Mouse (Mus musculus) embryonic facial prominence, embryonic 12.5 days (tissue): ENCODE data around the gene Chst10. TPM values are rescaled to one million over a fixed set of nuclear protein-coding genes. Genes with fewer than 3 reads are reported as not detected.
A peak's percentile ranks its signal among the peaks of the same experiment; 100 is the strongest.

Experiments used
- ATAC-seq: fragments of 200-750 bp; cut with Nextera tagmentation; 2 replicates; pipeline ENCODE4 v1.8.0; 2017; ENCODE audit not compliant: insufficient number of reproducible peaks, insufficient read depth, low FRiP score, low TSS enrichment
- H3K27ac ChIP-seq: fragments of 300-500 bp; sonication (generic); 2 replicates; pipeline ENCODE4 v1.5.1; 2016; ENCODE audit warnings: mild to moderate bottlenecking
- H3K27me3 ChIP-seq: fragments of 300-500 bp; sonication (generic); 2 replicates; pipeline ENCODE4 v1.6.1; 2016; ENCODE audit warnings: mild to moderate bottlenecking, moderate library complexity
- H3K36me3 ChIP-seq: fragments of 300-500 bp; sonication (generic); 2 replicates; pipeline ENCODE4 v1.6.1; 2016; ENCODE audit warnings: mild to moderate bottlenecking
- H3K4me1 ChIP-seq: fragments of 300-500 bp; sonication (generic); 2 replicates; pipeline ENCODE4 v1.6.1; 2016
- H3K4me2 ChIP-seq: fragments of 300-500 bp; sonication (generic); replicated peaks from 2 replicates; pipeline ENCODE4 v1.6.1; 2016; ENCODE audit warnings: mild to moderate bottlenecking, moderate library complexity
- H3K4me3 ChIP-seq: fragments of 300-500 bp; sonication (generic); 2 replicates; pipeline ENCODE4 v1.5.1; 2016; ENCODE audit warnings: mild to moderate bottlenecking
- H3K9ac ChIP-seq: fragments of 300-500 bp; sonication (generic); 2 replicates; pipeline ENCODE4 v1.6.1; 2016; ENCODE audit warnings: mild to moderate bottlenecking, moderate library complexity
- H3K9me3 ChIP-seq: fragments of 300-500 bp; sonication (generic); 2 replicates; pipeline ENCODE4 v1.6.1; 2016; ENCODE audit warnings: mild to moderate bottlenecking, moderate library complexity
- WGBS: fragments of 180-500 bp; shearing (Covaris S2); methylation state at CpG from one replicate; pipeline ENCODE4 v1.1.7; 2016; 5-methylcytosine and 5-hydroxymethylcytosine counted together
- polyA plus RNA-seq: library from polyadenylated mRNA; unstranded; fragments of >200 nt; fragmentation: Nextera tagmentation; extraction: Ambion mirVana; gene quantifications from 2 replicates; pipeline ENCODE4 v1.2.1, GENCODE M21; 2016

Gene Chst10
- polyA plus RNA-seq, 1 experiment from 2014 or later = 12.4 TPM

- peaks cover 8% of the 10 kb centered on the region; the same call in 1 of the 2 replicates for H3K4me1 ChIP-seq
- H3K9ac ChIP-seq = peak within 1 kb of the TSS; percentile 78
- H3K4me2 ChIP-seq = peak within 1 kb of the TSS; percentile 100
- H3K36me3 ChIP-seq = no peaks in the 10 kb centered on the region
- ATAC-seq = peak; percentile 77
- H3K27ac ChIP-seq = no peak within 1 kb of the TSS
- 1% methylated on average over 46 of the region's 47 CpGs for WGBS
- H3K4me3 ChIP-seq = peak within 1 kb of the TSS; percentile 67
- H3K27me3 ChIP-seq = peaks cover 30% of the 10 kb centered on the region
- 0 out of 2 replicates have a peak, but pooled peaks cover 3% of the 10 kb centered on the region for H3K9me3 ChIP-seq
These were observed 61.5 kb downstream of the Chst10 start, which contains the start of gene Lonrf2 for GRCm38 (mm10) chr1:38836477-38836872. Gene Lonrf2, minus strand, starts transcription at chr1:38836711.

GRCm38 (mm10) chr1:38835568-38836476 is 62.1 kb downstream of the Chst10 start:
- 0 out of 2 replicates have a peak, but pooled peaks cover 3% of the 10 kb centered on the region for H3K9me3 ChIP-seq
- ATAC-seq = peak; percentile 77
- peaks cover 8% of the 10 kb centered on the region; the same call in 1 of the 2 replicates for H3K4me1 ChIP-seq
- no peaks in the 10 kb centered on the region for H3K36me3 ChIP-seq
- peak overlapping the region; percentile 78 for H3K9ac ChIP-seq
- WGBS = 3% methylated on average over 99 of the region's 103 CpGs
- peak overlapping the region; percentile 67 for H3K4me3 ChIP-seq
- peaks cover 30% of the 10 kb centered on the region for H3K27me3 ChIP-seq
- peak overlapping the region; percentile 100 for H3K4me2 ChIP-seq
- H3K27ac ChIP-seq = no peak overlapping the region

- Histone ChIP-seq H3K9ac (no peak overlapping the region), H3K9me3 (0 out of 2 replicates have a peak, but pooled peaks cover 3% of the 10 kb centered on the region), H3K27ac (no peak overlapping the region), H3K4me1 (peaks cover 8% of the 10 kb centered on the region; the same call in 1 of the 2 replicates), H3K4me2 (peak overlapping the region; percentile 100), H3K4me3 (no peak overlapping the region; the same call in 1 of the 2 replicates), H3K36me3 (no peaks in the 10 kb centered on the region), H3K27me3 (peaks cover 30% of the 10 kb centered on the region)
- ATAC-seq = no peak
- WGBS = 33% methylated on average over 3 of the region's 3 CpGs
These were observed 63.1 kb downstream of the Chst10 start for GRCm38 (mm10) chr1:38834899-38835298.

GRCm38 (mm10) chr1:38824926-38825325 is 73.0 kb downstream of the Chst10 start:
- peaks cover 2% of the 10 kb centered on the region; the same call in 1 of the 2 replicates for H3K4me1 ChIP-seq
- no peak overlapping the region for H3K4me2 ChIP-seq
- peaks cover 4% of the 10 kb centered on the region; the same call in 1 of the 2 replicates for H3K27me3 ChIP-seq
- no peak overlapping the region for H3K9ac ChIP-seq
- no peaks in the 10 kb centered on the region for H3K9me3 ChIP-seq
- no peak overlapping the region for H3K4me3 ChIP-seq
- no peak overlapping the region for H3K27ac ChIP-seq
- H3K36me3 ChIP-seq = no peaks in the 10 kb centered on the region
- 68% methylated on average over 2 of the region's 2 CpGs for WGBS
- ATAC-seq = no peak

- peaks cover 2% of the 10 kb centered on the region; the same call in 1 of the 2 replicates for H3K4me1 ChIP-seq
- H3K27me3 ChIP-seq = peaks cover 4% of the 10 kb centered on the region; the same call in 1 of the 2 replicates
- no peak overlapping the region for H3K4me2 ChIP-seq
- H3K9ac ChIP-seq = no peak overlapping the region
- no peak for ATAC-seq
- no peak overlapping the region for H3K4me3 ChIP-seq
- H3K36me3 ChIP-seq = no peaks in the 10 kb centered on the region
- WGBS = 74% methylated on average over 2 of the region's 2 CpGs
- H3K9me3 ChIP-seq = no peaks in the 10 kb centered on the region
- H3K27ac ChIP-seq = no peak overlapping the region
These were observed 74.1 kb downstream of the Chst10 start for GRCm38 (mm10) chr1:38823851-38824250.

GRCm38 (mm10) chr1:38819691-38820090 is 78.3 kb downstream of the Chst10 start:
- no peak overlapping the region for H3K4me2 ChIP-seq
- peaks cover 4% of the 10 kb centered on the region; the same call in 1 of the 2 replicates for H3K27me3 ChIP-seq
- H3K36me3 ChIP-seq = no peaks in the 10 kb centered on the region
- ATAC-seq = no peak
- H3K27ac ChIP-seq = no peak overlapping the region
- no peak overlapping the region for H3K9ac ChIP-seq
- H3K9me3 ChIP-seq = no peaks in the 10 kb centered on the region
- peaks cover 18% of the 10 kb centered on the region for H3K4me1 ChIP-seq
- no peak overlapping the region for H3K4me3 ChIP-seq

- 0 out of 2 replicates have a peak overlapping the region, but pooled peaks have one; percentile 65 for H3K27ac ChIP-seq
- H3K4me2 ChIP-seq = no peak overlapping the region
- no peak overlapping the region for H3K4me3 ChIP-seq
- 70% methylated on average over 3 of the region's 3 CpGs for WGBS
- peaks cover 5% of the 10 kb centered on the region; the same call in 1 of the 2 replicates for H3K36me3 ChIP-seq
- no peak overlapping the region for H3K9ac ChIP-seq
- no peaks in the 10 kb centered on the region for H3K9me3 ChIP-seq
- no peaks in the 10 kb centered on the region for H3K27me3 ChIP-seq
- H3K4me1 ChIP-seq = peaks cover 15% of the 10 kb centered on the region
- no peak for ATAC-seq
These were observed 80.3 kb downstream of the Chst10 start for GRCm38 (mm10) chr1:38817671-38818070.

- no peaks in the 10 kb centered on the region for H3K27me3 ChIP-seq
- peaks cover 15% of the 10 kb centered on the region for H3K4me1 ChIP-seq
- no peak overlapping the region for H3K4me2 ChIP-seq
- 51% methylated on average over 9 of the region's 9 CpGs for WGBS
- peaks cover 7% of the 10 kb centered on the region; the same call in 1 of the 2 replicates for H3K36me3 ChIP-seq
- no peak overlapping the region for H3K9ac ChIP-seq
- H3K9me3 ChIP-seq = no peaks in the 10 kb centered on the region
- H3K27ac ChIP-seq = 0 out of 2 replicates have a peak overlapping the region, but pooled peaks have one; percentile 65
- no peak overlapping the region for H3K4me3 ChIP-seq
- ATAC-seq = no peak
These were observed 80.7 kb downstream of the Chst10 start for GRCm38 (mm10) chr1:38817268-38817667.

GRCm38 (mm10) chr1:38816306-38816705 is 81.7 kb downstream of the Chst10 start:
- H3K4me3 ChIP-seq = no peak overlapping the region
- H3K27me3 ChIP-seq = no peaks in the 10 kb centered on the region
- ATAC-seq = no peak
- H3K36me3 ChIP-seq = peaks cover 11% of the 10 kb centered on the region; the same call in 1 of the 2 replicates
- 56% methylated on average over 4 of the region's 4 CpGs for WGBS
- no peaks in the 10 kb centered on the region for H3K9me3 ChIP-seq
- H3K9ac ChIP-seq = no peak overlapping the region
- H3K4me2 ChIP-seq = no peak overlapping the region
- peaks cover 15% of the 10 kb centered on the region for H3K4me1 ChIP-seq
- H3K27ac ChIP-seq = peak overlapping the region; percentile 65; the same call in 1 of the 2 replicates
